Mouse (Mus musculus) thymus, postnatal 0 days (tissue): Measurements from ENCODE around the gene Hspa1a. TPM values are rescaled to one million over a fixed set of nuclear protein-coding genes. Genes with fewer than 3 reads are reported as not detected.
A peak's percentile ranks its signal among the peaks of the same experiment; 100 is the strongest.
"Not testable (repeated sequence)": the region's sequence is repeated elsewhere in the genome, so short reads cannot be mapped to it uniquely, and the experiment has no call there.

ENCODE experiments used
- DNase-seq: peaks from one replicate; pipeline ENCODE4 v3.0.0-alpha.2; 2015; ENCODE audit warnings: low spot score
- polyA plus RNA-seq: library from polyadenylated mRNA; unstranded; fragments of >200 nt; fragmentation: Nextera tagmentation; extraction: Ambion mirVana; gene quantifications from 2 replicates; pipeline ENCODE4 v1.2.1, GENCODE M21; 2015

Gene Hspa1a
- polyA plus RNA-seq, 1 experiment from 2014 or later: 6.8 TPM

DNA sequence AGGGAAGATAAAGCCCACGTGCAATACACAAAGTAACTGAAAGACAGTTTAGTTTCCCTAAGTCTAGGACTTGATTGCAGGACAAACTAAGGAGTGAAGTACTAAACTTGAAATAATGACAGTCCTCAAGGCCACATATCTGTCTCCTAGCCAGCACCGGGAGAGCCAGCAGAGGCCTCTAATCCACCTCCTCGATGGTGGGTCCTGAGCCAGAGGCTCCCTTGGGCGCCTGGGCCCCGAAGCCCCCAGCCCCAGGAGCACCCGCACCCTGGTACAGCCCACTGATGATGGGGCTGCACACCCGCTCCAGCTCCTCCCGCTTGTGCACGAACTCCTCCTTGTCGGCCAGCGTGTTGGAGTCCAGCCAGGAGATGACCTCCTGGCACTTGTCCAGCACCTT is 2.1 kb downstream of the Hspa1a start, which contains the start of gene Gm20481:
Gene Gm20481 (plus strand): TSS at position 91 of the 400 bp plus-strand sequence.
- not testable (repeated sequence) for DNase-seq

DNA sequence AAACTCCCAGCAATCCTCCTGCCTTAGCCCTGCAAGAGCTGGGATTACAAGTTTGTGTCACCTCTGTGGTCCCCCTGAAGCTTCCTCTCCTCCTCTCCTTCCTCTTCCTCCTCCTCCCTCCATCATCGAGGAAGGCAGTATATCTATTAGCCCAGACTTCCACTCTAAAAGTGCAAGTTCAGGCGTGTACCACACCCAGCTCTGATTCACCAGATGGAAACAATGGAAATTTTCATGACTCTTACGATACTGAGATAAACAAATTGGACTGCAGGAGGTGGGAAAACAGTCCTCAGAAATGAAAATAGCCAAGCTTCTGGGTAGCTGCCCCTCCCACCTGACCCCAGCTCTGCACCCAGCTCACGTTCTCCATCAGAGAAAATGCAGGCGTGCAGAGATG is 6.3 kb downstream of the Hspa1a start:
- DNase-seq: no peak

DNA sequence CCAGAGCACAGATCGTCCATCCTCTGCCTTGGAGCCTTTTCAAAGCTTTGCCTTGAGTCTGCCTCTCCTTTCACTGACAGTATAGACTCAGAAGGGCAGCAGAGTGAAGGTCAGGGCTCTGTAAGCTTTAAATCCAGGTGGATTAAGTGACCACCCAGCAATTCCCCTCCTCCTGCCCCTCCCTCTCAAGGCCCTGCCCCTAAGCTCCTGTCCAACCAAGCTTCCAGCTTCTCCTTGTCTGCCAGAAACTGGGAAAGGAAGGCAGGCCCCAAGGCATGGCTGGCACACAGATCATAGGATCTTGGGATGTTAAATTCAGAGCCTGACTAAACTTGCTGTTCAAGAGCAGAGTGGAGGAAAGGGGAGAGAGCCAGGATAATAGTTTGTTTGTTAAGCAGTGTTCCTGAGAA is 7.3 kb downstream of the Hspa1a start:
- no peak for DNase-seq

- DNase-seq: no peak
Measured at GRCm38 (mm10) chr17:34962841-34963240, 9.1 kb downstream of the Hspa1a start.

GRCm38 (mm10) chr17:34962125-34962524 is 9.8 kb downstream of the Hspa1a start:
- no peak for DNase-seq

DNA sequence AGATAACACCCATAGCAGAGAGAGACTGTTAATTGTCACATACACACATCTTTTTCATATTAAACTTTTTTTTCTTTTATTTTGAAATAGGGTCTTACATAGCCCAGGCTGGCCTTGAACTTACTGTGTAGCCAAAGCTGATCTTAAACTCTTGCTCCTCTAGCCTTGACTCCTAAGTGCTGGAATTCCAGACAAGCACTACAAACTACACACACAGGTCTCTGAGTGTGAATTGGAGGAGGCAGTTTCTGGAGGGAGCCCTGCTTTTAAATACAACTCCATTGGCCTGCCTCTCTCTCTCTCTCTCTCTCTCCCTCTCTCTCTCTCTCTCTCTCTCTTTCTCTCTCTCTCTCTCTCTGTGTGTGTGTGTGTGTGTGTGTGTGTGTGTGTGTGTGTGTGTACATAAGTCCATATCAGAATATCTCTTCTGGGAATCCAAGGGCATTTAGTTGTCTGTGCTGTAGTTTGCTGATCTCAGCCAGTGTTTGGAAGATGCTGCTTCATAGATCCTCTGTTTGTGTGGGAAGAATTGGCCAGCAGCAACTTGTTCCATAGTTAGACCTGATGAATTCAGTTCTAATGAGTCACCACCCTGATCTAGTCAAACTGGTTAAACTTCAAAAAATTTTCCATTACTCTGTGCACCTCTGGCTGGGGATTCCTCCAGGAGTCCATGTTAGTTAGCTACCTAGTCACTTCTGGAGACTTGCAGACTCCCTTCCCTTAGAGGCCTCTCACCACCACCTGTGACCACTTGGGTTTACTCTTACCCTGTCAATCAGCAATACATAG is 11.1 kb downstream of the Hspa1a start:
- DNase-seq: no peak

- no peak for DNase-seq
Measured at GRCm38 (mm10) chr17:34959881-34960515, 12.0 kb downstream of the Hspa1a start.

- DNase-seq: peak; percentile 60
Measured at GRCm38 (mm10) chr17:34959130-34959778, 12.7 kb downstream of the Hspa1a start, which contains the start of gene Hspa1b. Gene Hspa1b, minus strand, starts transcription at chr17:34959238.

GRCm38 (mm10) chr17:34958734-34959129 is 13.2 kb downstream of the Hspa1a start:
- not testable (repeated sequence) for DNase-seq

DNA sequence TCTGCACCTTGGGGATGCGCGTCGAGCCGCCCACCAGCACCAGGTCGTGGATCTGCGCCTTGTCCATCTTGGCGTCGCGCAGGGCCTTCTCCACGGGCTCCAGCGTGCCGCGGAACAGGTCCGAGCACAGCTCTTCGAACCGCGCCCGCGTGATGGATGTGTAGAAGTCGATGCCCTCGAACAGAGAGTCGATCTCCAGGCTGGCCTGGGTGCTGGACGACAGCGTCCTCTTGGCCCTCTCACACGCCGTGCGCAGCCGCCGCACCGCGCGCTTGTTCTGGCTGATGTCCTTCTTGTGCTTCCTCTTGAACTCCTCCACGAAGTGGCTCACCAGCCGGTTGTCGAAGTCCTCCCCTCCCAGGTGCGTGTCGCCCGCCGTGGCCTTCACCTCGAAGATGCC is 14.0 kb downstream of the Hspa1a start:
- not testable (repeated sequence) for DNase-seq

DNA sequence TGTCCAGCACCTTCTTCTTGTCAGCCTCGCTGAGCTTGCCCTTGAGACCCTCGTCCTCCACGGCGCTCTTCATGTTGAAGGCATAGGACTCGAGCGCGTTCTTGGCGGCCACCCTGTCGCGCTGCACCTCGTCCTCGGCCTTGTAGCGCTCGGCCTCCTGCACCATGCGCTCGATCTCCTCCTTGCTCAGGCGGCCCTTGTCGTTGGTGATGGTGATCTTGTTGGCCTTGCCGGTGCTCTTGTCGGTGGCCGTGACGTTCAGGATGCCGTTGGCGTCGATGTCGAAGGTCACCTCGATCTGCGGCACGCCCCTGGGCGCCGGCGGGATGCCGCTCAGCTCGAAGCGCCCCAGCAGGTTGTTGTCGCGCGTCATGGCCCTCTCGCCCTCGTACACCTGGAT is 14.7 kb downstream of the Hspa1a start:
- not testable (repeated sequence) for DNase-seq

GRCm38 (mm10) chr17:34956340-34956739 is 15.6 kb downstream of the Hspa1a start:
- DNase-seq: peak; percentile 40

- DNase-seq: no peak
Measured at GRCm38 (mm10) chr17:34955884-34956283, 16.1 kb downstream of the Hspa1a start.

- DNase-seq: no peak
Measured at GRCm38 (mm10) chr17:34954831-34955230, 17.1 kb downstream of the Hspa1a start.

- no peak for DNase-seq
Measured at GRCm38 (mm10) chr17:34953904-34954303, 18.1 kb downstream of the Hspa1a start.

- DNase-seq: no peak
Measured at GRCm38 (mm10) chr17:34953258-34953657, 18.7 kb downstream of the Hspa1a start.

GRCm38 (mm10) chr17:34952378-34953040 is 19.4 kb downstream of the Hspa1a start:
- DNase-seq: peak; percentile 76

DNA sequence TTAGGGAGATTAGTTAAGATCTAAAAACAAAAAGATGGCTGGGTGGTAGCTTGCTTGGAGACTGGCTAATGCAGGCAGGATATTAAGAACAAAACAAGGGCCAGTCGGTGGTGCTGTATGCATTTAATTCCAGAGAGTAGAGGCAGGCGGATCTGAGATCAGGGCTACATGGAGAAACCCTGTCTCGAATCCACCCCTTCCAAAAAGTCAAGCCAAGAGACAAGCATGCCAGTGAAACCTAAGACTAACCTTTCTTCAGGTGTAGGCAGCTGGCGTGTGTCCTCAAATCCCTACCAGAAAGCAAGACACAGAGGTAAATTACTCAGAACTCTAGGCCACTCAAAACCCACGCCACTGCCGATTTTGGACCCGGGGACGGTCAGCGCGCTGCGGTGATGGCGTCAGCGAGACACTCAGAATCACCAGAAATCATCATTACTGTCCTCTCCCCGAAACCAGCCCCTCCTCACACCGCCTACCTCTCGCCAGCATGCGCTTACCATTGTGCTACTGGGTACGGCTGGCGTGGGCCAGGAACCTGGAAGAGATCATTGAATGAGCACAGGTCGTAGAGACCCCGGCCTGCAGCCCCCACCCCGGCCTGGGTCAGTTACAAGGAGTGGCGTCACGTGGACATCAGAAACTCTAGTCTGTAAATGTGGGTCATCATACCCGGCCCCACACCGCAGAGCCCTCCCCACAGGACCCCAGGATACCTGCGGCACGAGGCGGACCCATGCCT is 20.1 kb downstream of the Hspa1a start:
- DNase-seq: no peak

- no peak for DNase-seq
Measured at GRCm38 (mm10) chr17:34950514-34951455, 21.2 kb downstream of the Hspa1a start.

DNA sequence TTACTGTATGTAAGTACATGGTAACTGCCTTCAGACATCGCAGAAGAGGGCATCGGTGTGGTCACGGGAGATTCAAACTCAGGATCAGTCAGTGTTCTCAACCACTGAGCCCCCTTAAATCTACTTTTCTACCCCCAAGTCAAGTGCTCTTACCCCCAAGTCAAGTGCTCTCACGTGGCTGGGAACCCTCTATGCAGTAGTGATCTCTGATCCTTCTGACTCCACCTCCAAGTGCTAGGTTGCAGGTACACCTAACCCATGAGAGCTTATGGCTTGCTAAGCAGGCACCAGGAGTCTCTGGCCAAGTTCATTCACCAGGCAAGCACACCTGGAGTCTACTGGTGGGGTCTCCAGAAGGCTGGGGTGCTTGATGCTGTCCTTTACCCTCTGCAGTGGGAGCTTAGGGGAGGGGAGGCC is 22.4 kb downstream of the Hspa1a start:
- DNase-seq: no peak
